Mouse (Mus musculus) ES-Bruce4 (cell line): ENCODE data around the gene Jtb. TPM values are rescaled to one million over a fixed set of nuclear protein-coding genes. Genes with fewer than 3 reads are reported as not detected.

Source experiments
- H3K27ac ChIP-seq: 2 replicates; pipeline ENCODE4 v1.5.1; 2012; ENCODE audit warnings: low read length, inconsistent platforms; ENCODE audit not compliant: insufficient read depth
- H3K27me3 ChIP-seq: 2 replicates; pipeline ENCODE4 v1.6.1; 2012; ENCODE audit warnings: mild to moderate bottlenecking, low read length, inconsistent platforms; ENCODE audit not compliant: control insufficient read depth, poor library complexity, insufficient read depth, severe bottlenecking
- H3K36me3 ChIP-seq: 2 replicates; pipeline ENCODE4 v1.6.1; 2012; ENCODE audit warnings: inconsistent platforms, mild to moderate bottlenecking, low read length, moderate library complexity; ENCODE audit not compliant: control insufficient read depth, poor library complexity, insufficient read depth, severe bottlenecking
- H3K4me1 ChIP-seq: one replicate; pipeline ENCODE4 v1.8.1; 2011; ENCODE audit warnings: low read length; ENCODE audit not compliant: control insufficient read depth, insufficient read depth
- H3K4me3 ChIP-seq: 2 replicates; pipeline ENCODE4 v1.5.1; 2011; ENCODE audit warnings: low read depth, mild to moderate bottlenecking, low read length
- H3K9ac ChIP-seq: 2 replicates; pipeline ENCODE4 v1.6.1; 2012; ENCODE audit warnings: low read depth, mild to moderate bottlenecking, inconsistent platforms; ENCODE audit not compliant: poor library complexity, severe bottlenecking
- H3K9me3 ChIP-seq: replicated peaks from 2 replicates; pipeline ENCODE4 v1.6.1; 2012; ENCODE audit warnings: mild to moderate bottlenecking, low read length, inconsistent platforms; ENCODE audit not compliant: control insufficient read depth, poor library complexity, insufficient read depth, severe bottlenecking
- CTCF ChIP-seq: IDR thresholded peaks from one replicate; pipeline ENCODE4 v1.8.1; 2011; ENCODE audit warnings: low read depth, low read length
- EP300 ChIP-seq: IDR thresholded peaks from 2 replicates; pipeline ENCODE4 v1.6.1; 2011; ENCODE audit warnings: low read depth, low read length; ENCODE audit not compliant: insufficient read depth
- POLR2A ChIP-seq: IDR thresholded peaks from one replicate; pipeline ENCODE4 v1.8.1; 2011; ENCODE audit warnings: low read length; ENCODE audit not compliant: insufficient read depth
- polyA plus RNA-seq: library from polyadenylated mRNA; stranded (reverse); fragments of >200 nt; gene quantifications from 2 replicates; pipeline ENCODE4 v1.2.4, GENCODE M21; 2011; ENCODE audit warnings: low read depth; ENCODE audit not compliant: missing spikeins, insufficient read depth, insufficient read length

Jtb gene
- polyA plus RNA-seq, 1 experiment: 23.7 TPM

- Histone ChIP-seq H3K36me3 (peaks cover 4% of the 10 kb centered on the region; the same call in 1 of the 2 replicates), H3K4me3 (no peak overlapping the region), H3K27ac (no peak overlapping the region), H3K9me3 (no peaks in the 10 kb centered on the region), H3K9ac (no peak overlapping the region), H3K4me1 (no peaks in the 10 kb centered on the region), H3K27me3 (no peaks in the 10 kb centered on the region)
- no peak for TF ChIP-seq EP300
- no peak for TF ChIP-seq CTCF
- no peak for TF ChIP-seq POLR2A
These were observed 49.3 kb downstream of the Jtb start for GRCm38 (mm10) chr3:90280708-90281107.

GRCm38 (mm10) chr3:90284150-90284549, 52.8 kb downstream of the Jtb start:
- no peaks in the 10 kb centered on the region for H3K9me3 ChIP-seq
- H3K36me3 ChIP-seq: peaks cover 4% of the 10 kb centered on the region; the same call in 1 of the 2 replicates
- H3K27ac ChIP-seq: no peak overlapping the region
- H3K27me3 ChIP-seq: no peaks in the 10 kb centered on the region
- TF ChIP-seq CTCF (no peak), POLR2A (no peak), EP300 (no peak)
- H3K4me1 ChIP-seq: no peaks in the 10 kb centered on the region
- no peak overlapping the region for H3K4me3 ChIP-seq
- no peak overlapping the region for H3K9ac ChIP-seq

Other genes starting within 250 kb of the Jtb start
- 169 and 170 TPM in 2 replicates for gene Hax1, start 232.8 kb upstream of the Jtb start, polyA plus RNA-seq
- gene 4933434E20Rik, start 180.0 kb upstream of the Jtb start, polyA plus RNA-seq: 67.1 and 67.6 TPM in 2 replicates
- gene Ubap2l, start 179.0 kb upstream of the Jtb start, polyA plus RNA-seq: 414 and 432 TPM in 2 replicates
- 286 and 305 TPM in 2 replicates for gene Tpm3, start 158.9 kb upstream of the Jtb start, polyA plus RNA-seq
- gene Nup210l, start 127.5 kb upstream of the Jtb start, polyA plus RNA-seq: 0.73 and 0.81 TPM in 2 replicates
- gene Rps27, start 17.9 kb upstream of the Jtb start, polyA plus RNA-seq: 28.1 and 44.0 TPM in 2 replicates
- gene Rab13, start 17.9 kb upstream of the Jtb start, polyA plus RNA-seq: 8.0 and 12.4 TPM in 2 replicates
- 3.7 and 4.6 TPM in 2 replicates for gene Creb3l4, start 11.9 kb downstream of the Jtb start, polyA plus RNA-seq
- 60.5 and 62.4 TPM in 2 replicates for gene Slc39a1, start 16.6 kb downstream of the Jtb start, polyA plus RNA-seq
- 32.4 and 34.6 TPM in 2 replicates for gene Crtc2, start 22.6 kb downstream of the Jtb start, polyA plus RNA-seq
- gene Dennd4b, start 33.6 kb downstream of the Jtb start, polyA plus RNA-seq: 12.3 and 12.8 TPM in 2 replicates
- gene Gatad2b, start 61.6 kb downstream of the Jtb start, polyA plus RNA-seq: 59.0 and 66.1 TPM in 2 replicates
- 11.0 and 12.5 TPM in 2 replicates for gene Slc27a3, start 158.3 kb downstream of the Jtb start, polyA plus RNA-seq
- gene Ints3, start 202.0 kb downstream of the Jtb start, polyA plus RNA-seq: 68.6 and 71.0 TPM in 2 replicates
- gene Npr1, start 234.3 kb downstream of the Jtb start, polyA plus RNA-seq: 10.8 and 13.6 TPM in 2 replicates
- 211 and 233 TPM in 2 replicates for gene Ilf2, start 244.5 kb downstream of the Jtb start, polyA plus RNA-seq